Mouse (Mus musculus): ENCODE results near the gene Olfr178. TPM values are rescaled to one million over a fixed set of nuclear protein-coding genes. Genes with fewer than 3 reads are reported as not detected.

Gene Olfr178
- polyA plus RNA-seq, 1 experiment from 2014 or later = not detected

Other genes with a start within 250 kb of the Olfr178 start
- gene Cpox, start 221.8 kb downstream of the Olfr178 start, polyA plus RNA-seq (2014; fragmentation: Nextera tagmentation; extraction: Ambion mirVana) = 45.7 and 67.7 TPM in 2 replicates
- not detected in 2 replicates for gene Gpr15, start 173.0 kb downstream of the Olfr178 start, polyA plus RNA-seq (2014; fragmentation: Nextera tagmentation; extraction: Ambion mirVana)
- gene Cldnd1, start 164.2 kb downstream of the Olfr178 start, polyA plus RNA-seq (2014; fragmentation: Nextera tagmentation; extraction: Ambion mirVana) = 113 and 122 TPM in 2 replicates
- not detected in 2 replicates for gene Olfr172, start 128.9 kb downstream of the Olfr178 start, polyA plus RNA-seq (2014; fragmentation: Nextera tagmentation; extraction: Ambion mirVana)
- not detected in 2 replicates for gene Olfr173, start 91.8 kb downstream of the Olfr178 start, polyA plus RNA-seq (2014; fragmentation: Nextera tagmentation; extraction: Ambion mirVana)
- not detected in 2 replicates for gene Olfr175-ps1, start 65.3 kb downstream of the Olfr178 start, polyA plus RNA-seq (2014; fragmentation: Nextera tagmentation; extraction: Ambion mirVana)
- gene Olfr177, start 17.3 kb downstream of the Olfr178 start, polyA plus RNA-seq (2014; fragmentation: Nextera tagmentation; extraction: Ambion mirVana) = not detected in 2 replicates
- gene Olfr181, start 36.7 kb upstream of the Olfr178 start, polyA plus RNA-seq (2014; fragmentation: Nextera tagmentation; extraction: Ambion mirVana) = not detected in 2 replicates
- gene Olfr180, start 37.3 kb upstream of the Olfr178 start, polyA plus RNA-seq (2014; fragmentation: Nextera tagmentation; extraction: Ambion mirVana) = not detected in 2 replicates
- gene Olfr183, start 103.3 kb upstream of the Olfr178 start, polyA plus RNA-seq (2014; fragmentation: Nextera tagmentation; extraction: Ambion mirVana) = not detected in 2 replicates
- gene Olfr186, start 138.2 kb upstream of the Olfr178 start, polyA plus RNA-seq (2014; fragmentation: Nextera tagmentation; extraction: Ambion mirVana) = not detected in 2 replicates
- gene Olfr187, start 147.7 kb upstream of the Olfr178 start, polyA plus RNA-seq (2014; fragmentation: Nextera tagmentation; extraction: Ambion mirVana) = not detected in 2 replicates
- not detected in 2 replicates for gene Olfr190, start 185.9 kb upstream of the Olfr178 start, polyA plus RNA-seq (2014; fragmentation: Nextera tagmentation; extraction: Ambion mirVana)
- not detected in 2 replicates for gene Olfr191, start 197.8 kb upstream of the Olfr178 start, polyA plus RNA-seq (2014; fragmentation: Nextera tagmentation; extraction: Ambion mirVana)
- gene Olfr193, start 219.8 kb upstream of the Olfr178 start, polyA plus RNA-seq (2014; fragmentation: Nextera tagmentation; extraction: Ambion mirVana) = not detected in 2 replicates
- not detected in 2 replicates for gene Olfr194, start 229.0 kb upstream of the Olfr178 start, polyA plus RNA-seq (2014; fragmentation: Nextera tagmentation; extraction: Ambion mirVana)

All from heart, embryonic 11.5 days (tissue).